Mouse (Mus musculus): ENCODE data around the gene Slk. TPM values are rescaled to one million over a fixed set of nuclear protein-coding genes. Genes with fewer than 3 reads are reported as not detected.

Slk gene
- polyA plus RNA-seq (2012; rRNA removed), result 4.7 and 5.3 TPM in 2 replicates

DNA sequence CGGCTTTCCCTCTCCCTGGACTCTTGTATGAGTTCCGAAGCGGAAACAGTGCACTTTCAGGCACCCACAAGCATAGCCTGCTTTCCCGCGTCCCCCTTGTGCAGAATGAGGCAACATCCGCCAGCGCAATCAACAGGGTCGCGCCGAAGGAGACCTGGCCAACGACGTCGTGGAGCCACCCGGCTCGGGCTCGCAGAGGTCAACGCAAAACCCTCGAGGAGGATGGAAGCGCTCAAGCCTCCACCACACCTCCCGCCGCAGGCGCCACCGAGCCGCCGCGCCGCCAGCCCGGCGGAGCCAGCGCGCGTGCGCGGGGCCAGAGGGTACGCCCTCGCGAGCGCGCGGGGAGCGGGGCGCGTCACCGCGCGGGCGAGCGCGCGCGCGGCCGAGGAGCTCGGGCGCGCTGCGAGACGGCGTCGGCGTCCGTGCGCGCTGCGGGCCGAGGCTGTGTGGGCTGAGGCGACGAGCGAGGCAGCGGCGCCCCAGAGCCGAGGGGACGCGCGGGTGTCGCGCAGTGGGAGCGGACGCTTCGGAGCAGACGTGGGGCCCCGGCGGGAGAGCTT is at the start of gene Slk:
Slk (plus strand) TSS at position 454 of the 563 bp plus-strand sequence.
- Histone ChIP-seq H3K27ac (ENCODE audit: insufficient read depth, low read length) (peak within 1 kb of the TSS; percentile 60), H3K27me3 (ENCODE audit: control insufficient read depth, insufficient read depth, low read length) (no peaks in the 10 kb centered on the region), H3K36me3 (ENCODE audit: control insufficient read depth, insufficient read depth, low read length) (no peaks in the 10 kb centered on the region), H3K4me1 (ENCODE audit: control insufficient read depth, insufficient read depth, insufficient read length) (peaks cover 6% of the 10 kb centered on the region), H3K4me3 (ENCODE audit: extremely low read depth, insufficient read depth, insufficient read length) (peak within 1 kb of the TSS; percentile 71)
- TF ChIP-seq CTCF (IDR thresholded peaks at IDR 0.05; ENCODE audit: extremely low read depth, insufficient read depth, insufficient read length, insufficient replicate concordance), result no peak
- TF ChIP-seq POLR2A (IDR thresholded peaks at IDR 0.05; ENCODE audit: low read depth, low read length), result peak; percentile 61
- DNase-seq (ENCODE audit: low read depth in 1 of 2, low spot score in 2 of 2), result peak; percentile 70 to 72
- WGBS, result 1% methylated on average over 83 of the region's 83 CpGs

DNA sequence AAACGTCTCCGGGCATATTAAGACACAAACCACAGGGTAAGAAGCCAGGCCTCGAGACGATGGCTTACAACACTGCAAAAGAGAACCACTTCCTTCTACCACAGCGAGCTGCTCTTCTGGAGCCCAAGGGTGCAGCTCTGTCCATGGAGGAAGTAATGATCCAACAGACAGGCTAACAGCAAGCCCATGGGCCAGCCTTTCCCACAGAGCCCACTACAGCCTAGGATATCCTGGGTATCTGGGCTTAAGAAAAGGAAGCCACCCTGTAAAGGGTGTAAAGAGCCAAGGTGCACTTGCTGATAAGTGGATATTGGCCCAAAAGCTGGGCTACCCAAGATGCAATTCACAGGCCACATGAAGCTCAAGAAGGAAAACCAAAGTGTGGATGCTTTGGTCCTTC is 48.2 kb upstream of the Slk start:
- no peak for TF ChIP-seq POLR2A (IDR thresholded peaks at IDR 0.05; ENCODE audit: low read depth, low read length)
- TF ChIP-seq CTCF (IDR thresholded peaks at IDR 0.05; ENCODE audit: extremely low read depth, insufficient read depth, insufficient read length, insufficient replicate concordance), result no peak
- no peak for DNase-seq (ENCODE audit: low read depth in 1 of 2, low spot score in 2 of 2)
- peaks cover 2% of the 10 kb centered on the region; the same call in 1 of the 2 replicates for H3K36me3 ChIP-seq (ENCODE audit: control insufficient read depth, insufficient read depth, low read length)
- no peaks in the 10 kb centered on the region for H3K27me3 ChIP-seq (ENCODE audit: control insufficient read depth, insufficient read depth, low read length)
- no peaks in the 10 kb centered on the region; the same call in 1 of the 2 replicates for H3K4me1 ChIP-seq (ENCODE audit: control insufficient read depth, insufficient read depth, insufficient read length)
- 11% methylated on average over 5 of the region's 5 CpGs for WGBS
- peak overlapping the region; percentile 64 for H3K27ac ChIP-seq (ENCODE audit: insufficient read depth, low read length)
- no peak overlapping the region for H3K4me3 ChIP-seq (ENCODE audit: extremely low read depth, insufficient read depth, insufficient read length)

DNA sequence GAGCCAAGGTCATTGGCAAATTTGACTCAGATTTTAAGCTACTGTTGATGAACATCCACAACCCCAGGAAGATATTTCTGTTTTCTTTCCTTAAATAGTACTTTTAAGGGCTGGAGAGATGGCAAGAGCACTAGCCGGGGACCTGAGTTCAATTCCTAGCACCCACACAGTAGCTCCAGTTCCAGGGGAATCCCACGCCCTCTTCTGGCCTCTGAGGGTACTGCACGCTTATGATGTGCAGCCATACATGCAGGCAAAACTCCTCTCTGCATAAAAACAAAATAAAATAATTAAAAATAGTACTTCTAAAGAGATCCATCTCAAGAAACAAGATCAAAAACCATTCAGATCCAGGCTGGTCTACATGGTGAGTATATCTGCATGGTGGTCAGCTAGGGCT is 47.0 kb upstream of the Slk start:
- 94% methylated on average over 3 of the region's 3 CpGs for WGBS
- peaks cover under 1% of the 10 kb centered on the region; the same call in 1 of the 2 replicates for H3K4me1 ChIP-seq (ENCODE audit: control insufficient read depth, insufficient read depth, insufficient read length)
- no peak for DNase-seq (ENCODE audit: low read depth in 1 of 2, low spot score in 2 of 2)

DNA sequence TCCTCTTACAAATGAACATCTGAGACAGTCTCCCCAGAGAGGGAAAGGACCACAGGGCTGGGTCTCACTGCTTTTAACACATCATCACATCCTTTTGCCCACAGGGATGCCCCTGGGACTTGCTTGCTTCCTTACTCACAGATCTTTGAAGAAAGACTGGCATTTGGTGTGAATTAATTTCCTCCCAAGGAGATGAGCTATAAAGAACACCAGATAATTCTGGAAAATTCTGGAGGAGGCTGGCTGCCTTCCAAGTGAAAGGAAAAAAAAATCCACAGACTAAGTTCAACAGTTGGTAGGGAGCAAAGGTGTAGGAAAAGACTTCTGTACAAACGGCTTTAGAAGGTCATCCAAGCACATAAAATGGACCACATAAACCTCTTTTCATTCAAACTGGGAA is 45.3 kb upstream of the Slk start:
- no peak for DNase-seq (ENCODE audit: low read depth in 1 of 2, low spot score in 2 of 2)
- Histone ChIP-seq H3K27ac (ENCODE audit: insufficient read depth, low read length) (no peak overlapping the region), H3K4me1 (ENCODE audit: control insufficient read depth, insufficient read depth, insufficient read length) (peaks cover 10% of the 10 kb centered on the region; the same call in 1 of the 2 replicates), H3K27me3 (ENCODE audit: control insufficient read depth, insufficient read depth, low read length) (no peaks in the 10 kb centered on the region), H3K36me3 (ENCODE audit: control insufficient read depth, insufficient read depth, low read length) (no peaks in the 10 kb centered on the region), H3K4me3 (ENCODE audit: extremely low read depth, insufficient read depth, insufficient read length) (no peak overlapping the region)
- 37% methylated on average over 1 of the region's 1 CpGs for WGBS
- TF ChIP-seq POLR2A (IDR thresholded peaks at IDR 0.05; ENCODE audit: low read depth, low read length) (no peak), CTCF (IDR thresholded peaks at IDR 0.05; ENCODE audit: extremely low read depth, insufficient read depth, insufficient read length, insufficient replicate concordance) (no peak)

More for the DNA sequence above, 47.0 kb upstream of the Slk start:
- Histone ChIP-seq H3K4me3 (ENCODE audit: extremely low read depth, insufficient read depth, insufficient read length) (no peak overlapping the region), H3K36me3 (ENCODE audit: control insufficient read depth, insufficient read depth, low read length) (peaks cover 2% of the 10 kb centered on the region; the same call in 1 of the 2 replicates), H3K27ac (ENCODE audit: insufficient read depth, low read length) (no peak overlapping the region), H3K27me3 (ENCODE audit: control insufficient read depth, insufficient read depth, low read length) (no peaks in the 10 kb centered on the region)
- TF ChIP-seq CTCF (IDR thresholded peaks at IDR 0.05; ENCODE audit: extremely low read depth, insufficient read depth, insufficient read length, insufficient replicate concordance) (no peak), POLR2A (IDR thresholded peaks at IDR 0.05; ENCODE audit: low read depth, low read length) (no peak)

DNA sequence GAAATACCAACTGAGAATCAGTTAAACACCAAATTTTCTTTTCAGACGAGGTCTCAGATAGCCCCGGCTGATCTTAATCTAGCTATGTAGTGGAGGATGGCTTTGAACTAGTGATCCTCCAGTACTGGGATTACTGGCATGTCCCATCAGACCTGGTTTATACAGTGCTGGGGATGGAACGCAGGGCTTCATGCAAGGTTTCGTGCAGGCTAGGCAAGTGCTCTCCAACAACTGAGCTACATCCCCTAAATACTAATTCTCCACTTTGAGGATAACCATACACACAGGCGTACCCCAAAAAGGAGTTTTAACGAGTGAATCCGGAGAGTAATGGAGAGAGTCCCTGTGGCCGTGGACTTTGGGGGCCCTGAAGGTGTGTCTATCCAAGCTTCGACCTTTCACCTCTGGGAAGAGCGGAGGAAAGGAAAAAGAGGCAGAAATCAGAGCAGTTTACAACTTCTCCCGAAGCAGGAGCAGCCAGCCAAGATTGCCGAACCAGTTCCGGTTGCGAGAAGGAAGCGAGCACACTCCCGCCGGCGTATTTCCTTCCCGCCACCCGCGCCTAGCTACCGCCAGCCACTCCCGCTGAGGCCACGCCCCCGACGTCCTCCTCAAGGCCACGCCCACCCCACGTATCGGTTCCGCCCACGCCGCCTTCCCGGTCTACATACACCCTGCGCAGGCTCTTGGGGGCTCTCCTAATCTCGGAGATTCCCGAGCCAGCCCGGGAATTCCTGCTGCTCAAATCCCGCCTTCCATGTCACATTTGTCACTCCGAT is 42.8 kb upstream of the Slk start:
- Histone ChIP-seq H3K4me3 (ENCODE audit: extremely low read depth, insufficient read depth, insufficient read length) (peak overlapping the region; percentile 68), H3K27me3 (ENCODE audit: control insufficient read depth, insufficient read depth, low read length) (no peaks in the 10 kb centered on the region), H3K27ac (ENCODE audit: insufficient read depth, low read length) (peak overlapping the region; percentile 88), H3K36me3 (ENCODE audit: control insufficient read depth, insufficient read depth, low read length) (no peaks in the 10 kb centered on the region), H3K4me1 (ENCODE audit: control insufficient read depth, insufficient read depth, insufficient read length) (peaks cover 10% of the 10 kb centered on the region; the same call in 1 of the 2 replicates)
- WGBS, result 5% methylated on average over 39 of the region's 39 CpGs
- peak; percentile 81 to 99 for DNase-seq (ENCODE audit: low read depth in 1 of 2, low spot score in 2 of 2)
- TF ChIP-seq CTCF (IDR thresholded peaks at IDR 0.05; ENCODE audit: extremely low read depth, insufficient read depth, insufficient read length, insufficient replicate concordance) (no peak), POLR2A (IDR thresholded peaks at IDR 0.05; ENCODE audit: low read depth, low read length) (peak; percentile 38; the same call in 1 of the 2 replicates)

DNA sequence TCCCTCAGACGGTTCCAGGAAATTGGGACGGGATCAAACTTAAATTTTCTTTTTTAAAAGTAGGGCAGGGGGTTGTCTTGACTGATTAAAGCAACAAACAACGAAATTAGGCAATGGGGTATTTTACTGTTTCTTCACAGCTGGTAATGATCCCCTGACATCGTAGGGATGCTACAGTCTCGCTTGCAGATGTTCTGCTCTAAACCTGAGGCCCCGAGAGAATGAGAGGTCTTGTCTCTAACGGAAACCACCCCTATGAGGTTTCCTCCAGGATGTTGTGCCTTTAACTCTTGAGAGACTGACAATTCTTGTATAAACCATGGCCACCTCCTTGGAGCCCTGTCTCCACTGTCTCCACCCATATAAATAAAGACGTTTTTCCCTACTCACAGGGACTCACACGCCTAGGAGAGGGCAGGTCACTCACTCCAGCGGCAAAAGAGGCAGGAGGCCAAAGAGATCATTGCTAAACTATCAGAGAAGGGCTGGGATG is 42.1 kb upstream of the Slk start, which contains the start of gene Stn1:
Stn1 (minus strand) TSS at position 208 of the 493 bp plus-strand sequence.
- peak within 1 kb of the TSS; percentile 68 for H3K4me3 ChIP-seq (ENCODE audit: extremely low read depth, insufficient read depth, insufficient read length)
- no peak for DNase-seq (ENCODE audit: low read depth in 1 of 2, low spot score in 2 of 2)
- WGBS, result 2% methylated on average over 10 of the region's 10 CpGs
- H3K4me1 ChIP-seq (ENCODE audit: control insufficient read depth, insufficient read depth, insufficient read length), result peaks cover 10% of the 10 kb centered on the region; the same call in 1 of the 2 replicates
- peak within 1 kb of the TSS; percentile 88 for H3K27ac ChIP-seq (ENCODE audit: insufficient read depth, low read length)
- no peaks in the 10 kb centered on the region for H3K27me3 ChIP-seq (ENCODE audit: control insufficient read depth, insufficient read depth, low read length)
- TF ChIP-seq POLR2A (IDR thresholded peaks at IDR 0.05; ENCODE audit: low read depth, low read length) (no peak; the same call in 1 of the 2 replicates), CTCF (IDR thresholded peaks at IDR 0.05; ENCODE audit: extremely low read depth, insufficient read depth, insufficient read length, insufficient replicate concordance) (no peak)
- H3K36me3 ChIP-seq (ENCODE audit: control insufficient read depth, insufficient read depth, low read length), result no peaks in the 10 kb centered on the region
